Mouse (Mus musculus) brain, embryonic 18.5 days (tissue): ENCODE data around the gene Cers3.

ENCODE experiments used
- DNase-seq: peaks from one replicate; pipeline ENCODE4 v3.0.0-alpha.2; 2012; ENCODE audit warnings: low read depth, low spot score

Gene Cers3

GRCm38 (mm10) chr7:66840008-66840719 lies 96.9 kb downstream of the Cers3 start:
- no peak for DNase-seq

DNA sequence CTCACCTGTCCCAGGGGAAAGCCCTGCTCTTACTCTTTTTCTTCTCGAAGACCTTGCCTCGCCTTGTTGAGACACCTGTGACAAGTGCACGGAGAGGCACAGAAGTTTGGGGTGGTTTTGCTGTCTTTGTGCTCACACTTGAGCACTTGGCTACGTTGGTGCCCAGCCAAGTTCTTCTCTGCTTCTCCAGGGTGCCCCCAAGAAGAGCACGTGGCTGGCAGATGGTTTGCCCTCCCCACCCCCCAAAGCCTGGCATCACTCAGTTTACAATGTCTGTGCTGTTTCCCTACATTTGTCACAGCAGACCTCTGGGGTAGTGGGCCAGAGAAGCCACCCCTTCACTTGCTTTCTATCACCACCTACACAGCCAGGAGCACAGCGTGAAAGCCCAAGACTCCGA lies 97.9 kb downstream of the Cers3 start:
- no peak for DNase-seq

DNA sequence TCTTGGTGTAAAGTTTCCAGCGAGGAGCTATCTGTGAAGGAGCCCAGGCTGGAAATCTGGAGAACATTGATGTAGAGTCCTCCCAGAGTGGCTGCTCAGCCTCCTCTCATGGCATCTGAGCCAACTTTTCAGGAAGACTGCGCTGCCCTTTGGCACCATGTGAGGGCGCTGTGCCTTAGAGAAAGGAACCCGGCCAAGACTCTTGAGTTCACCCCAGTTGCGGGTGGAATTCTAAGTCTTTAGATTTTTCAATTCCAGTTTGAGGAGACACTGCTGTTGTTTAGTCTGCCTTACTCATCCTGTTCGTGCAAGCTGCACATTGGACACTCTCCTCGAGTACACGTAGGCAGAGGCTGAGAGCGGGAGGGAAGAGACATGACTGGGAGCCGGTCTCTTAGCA lies 98.7 kb downstream of the Cers3 start:
- DNase-seq, result no peak

DNA sequence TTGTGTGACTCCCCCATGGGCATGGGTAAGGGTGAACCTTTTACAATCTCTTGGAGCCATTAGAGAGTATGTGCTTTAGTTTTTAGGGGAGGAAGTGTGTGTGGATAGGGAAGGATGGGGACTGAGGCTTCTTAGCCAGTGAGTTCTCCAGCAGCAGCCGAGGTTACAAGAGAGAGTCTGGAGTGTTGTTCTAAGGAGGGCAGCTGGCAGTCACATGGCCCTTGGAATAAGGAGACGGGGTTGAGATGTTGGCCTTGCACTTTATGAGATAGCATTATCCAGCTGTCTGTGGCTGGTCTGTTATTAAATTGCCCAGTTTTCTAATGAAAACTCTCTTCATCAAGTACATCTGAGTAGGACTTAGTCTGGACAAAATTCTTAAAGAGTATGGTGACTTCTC lies 100.5 kb downstream of the Cers3 start:
- no peak for DNase-seq

GRCm38 (mm10) chr7:66846582-66846981 lies 103.3 kb downstream of the Cers3 start:
- DNase-seq, result no peak

DNA sequence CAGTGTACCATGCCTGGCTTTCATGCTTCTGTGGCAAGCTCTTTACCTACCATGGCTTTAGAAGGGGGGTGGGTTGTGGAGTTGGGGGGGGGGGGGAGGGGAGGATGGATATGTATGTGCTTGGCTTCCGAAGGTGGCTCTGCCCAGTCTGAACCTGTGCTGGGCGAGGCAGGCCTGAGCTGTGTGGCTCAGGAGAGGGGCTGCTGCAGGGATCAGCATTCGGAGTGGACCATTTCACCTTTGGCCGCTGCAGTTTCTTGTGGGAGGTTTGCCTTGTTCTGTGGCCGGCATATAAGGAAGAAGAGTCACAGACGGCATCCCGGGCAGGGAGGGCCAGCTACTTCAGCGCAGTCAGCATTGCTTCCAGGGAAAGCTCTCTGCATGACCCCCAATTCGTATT lies 104.0 kb downstream of the Cers3 start:
- no peak for DNase-seq

DNA sequence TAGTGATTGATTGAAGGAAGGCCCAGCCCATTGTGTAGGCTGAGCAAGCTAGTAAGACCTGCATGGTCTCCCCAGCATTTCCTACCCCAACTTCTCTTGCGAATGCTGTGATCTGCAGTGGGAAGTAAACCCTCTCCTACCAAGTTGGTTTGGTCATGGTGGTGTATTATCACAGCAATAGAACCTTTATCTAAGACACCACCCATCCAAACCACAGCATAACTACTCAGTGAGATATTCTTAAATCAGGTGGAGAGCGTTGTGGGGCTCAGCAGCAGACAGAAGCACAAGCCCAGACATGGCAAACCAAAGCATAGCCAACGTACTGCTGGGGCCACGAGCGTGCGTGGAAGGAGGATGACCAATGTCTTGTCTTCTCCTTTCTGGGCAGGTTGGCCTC lies 106.0 kb downstream of the Cers3 start:
- no peak for DNase-seq

GRCm38 (mm10) chr7:66852164-66852563 lies 108.9 kb downstream of the Cers3 start:
- no peak for DNase-seq

DNA sequence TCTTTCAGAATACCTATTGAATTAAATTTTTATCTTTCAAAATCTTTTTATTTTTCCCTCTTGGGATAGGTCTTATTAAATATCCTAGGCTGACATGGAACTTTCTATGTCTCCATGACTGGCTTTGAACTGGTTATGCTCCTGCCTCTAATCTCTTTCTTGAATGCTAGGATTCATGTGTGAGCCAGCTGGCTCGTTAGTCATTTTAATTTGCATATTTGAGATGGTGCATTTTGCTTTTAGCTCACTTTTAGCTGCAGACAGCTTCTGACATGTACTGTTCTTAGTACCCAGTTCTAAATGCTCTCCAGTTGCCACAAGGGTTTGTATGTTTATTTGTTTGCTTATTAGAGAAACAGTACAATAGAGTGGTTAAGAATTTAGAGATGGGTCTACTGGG lies 114.3 kb downstream of the Cers3 start:
- no peak for DNase-seq

DNA sequence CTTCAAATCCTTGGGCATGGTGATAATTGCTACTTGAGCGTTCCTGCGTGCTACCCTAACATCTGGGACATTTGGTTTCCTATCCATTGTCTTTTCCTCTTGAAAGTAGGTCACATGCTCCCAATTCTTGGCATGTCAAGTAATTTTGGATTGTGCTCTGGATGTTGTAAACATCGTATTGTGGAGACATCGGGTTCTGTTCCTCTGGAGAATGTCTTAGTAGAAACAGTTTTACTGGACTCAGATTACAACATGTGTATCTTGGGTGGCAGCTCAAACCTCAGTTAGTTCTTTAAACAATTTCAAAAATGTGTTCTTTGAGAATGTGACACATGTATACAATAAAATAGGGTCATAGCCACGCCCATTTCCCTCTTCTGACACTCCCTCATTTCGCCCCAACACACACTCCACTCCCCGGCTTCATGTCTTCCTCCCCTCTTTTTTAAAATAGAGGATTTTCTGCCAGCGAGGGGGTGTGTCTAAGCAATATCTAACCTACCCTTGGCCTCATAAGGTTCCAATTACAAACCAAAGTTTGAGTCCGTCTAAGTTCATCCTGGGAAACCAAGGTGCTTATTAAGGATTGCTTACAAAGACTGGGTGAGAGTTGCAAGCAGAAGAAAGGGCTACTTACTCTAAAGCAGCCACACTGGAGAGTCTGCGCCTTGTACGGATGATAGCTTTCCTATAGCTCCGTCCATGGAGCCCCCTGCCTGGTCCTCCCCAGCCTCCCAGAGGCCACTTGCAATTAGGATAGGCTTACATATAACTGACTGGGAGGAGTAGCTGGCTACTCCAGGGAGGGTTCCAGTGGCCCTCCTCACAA lies 115.2 kb downstream of the Cers3 start:
- DNase-seq, result no peak

GRCm38 (mm10) chr7:66859220-66859619 lies 115.9 kb downstream of the Cers3 start:
- DNase-seq, result no peak

DNA sequence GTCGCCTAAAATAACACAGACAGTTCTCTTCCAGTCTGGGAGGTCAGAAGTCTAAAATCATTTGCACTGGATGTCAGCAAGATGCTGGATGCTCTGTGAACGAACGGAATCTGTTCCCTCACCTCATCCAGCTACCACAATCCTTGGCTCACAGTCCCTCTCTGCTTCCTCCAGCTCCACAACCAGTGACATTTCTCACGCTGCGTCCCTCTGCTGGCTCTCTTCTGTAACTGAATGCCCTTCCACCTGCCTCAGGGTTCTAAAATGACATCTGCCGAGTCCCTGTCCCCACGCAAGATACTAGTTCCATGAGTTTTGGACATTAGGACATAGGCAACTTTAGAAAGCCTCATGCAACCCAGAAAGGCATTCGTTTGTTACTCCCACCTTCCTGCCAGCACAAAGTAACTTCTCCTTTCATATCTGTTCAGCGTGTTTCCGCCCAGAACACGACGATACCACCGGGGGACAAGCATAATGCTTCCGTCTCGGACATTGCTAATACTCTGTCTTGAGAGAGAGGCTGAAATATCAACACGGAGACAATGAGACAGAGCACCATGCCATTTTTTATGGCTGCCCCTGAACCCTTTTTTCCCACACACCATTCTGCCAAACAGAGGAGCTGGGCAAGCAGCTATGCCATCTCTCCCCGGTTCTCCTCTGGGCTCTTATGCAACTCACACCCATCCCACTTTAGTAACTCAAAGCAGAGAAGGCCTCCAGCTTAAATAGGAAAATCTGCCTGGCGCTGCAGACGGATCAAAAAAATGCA lies 123.8 kb downstream of the Cers3 start:
- no peak for DNase-seq

- peak; percentile 20 for DNase-seq
These were observed 124.6 kb downstream of the Cers3 start for GRCm38 (mm10) chr7:66867719-66868501.

DNA sequence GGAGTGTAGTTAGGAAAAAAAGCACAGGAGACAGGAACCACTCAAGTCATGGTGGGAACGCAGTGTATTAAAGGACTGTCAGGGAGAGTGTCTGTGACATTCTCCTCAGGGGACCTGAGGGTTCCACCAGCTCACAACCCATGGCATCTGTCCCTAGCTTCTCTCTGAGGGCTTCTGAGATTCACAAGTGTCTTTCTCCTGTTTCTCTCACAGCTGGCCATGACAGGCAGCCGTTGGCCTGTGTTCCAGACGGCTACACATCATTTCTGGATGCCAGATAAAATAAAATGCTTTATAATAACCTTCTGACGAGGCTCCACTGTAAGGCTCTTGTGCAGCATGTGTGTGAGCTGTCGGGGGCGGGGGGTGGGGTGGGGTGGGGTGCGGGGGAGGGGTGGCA lies 128.2 kb downstream of the Cers3 start:
- DNase-seq, result no peak

GRCm38 (mm10) chr7:66871940-66872511 lies 128.7 kb downstream of the Cers3 start:
- DNase-seq, result no peak

DNA sequence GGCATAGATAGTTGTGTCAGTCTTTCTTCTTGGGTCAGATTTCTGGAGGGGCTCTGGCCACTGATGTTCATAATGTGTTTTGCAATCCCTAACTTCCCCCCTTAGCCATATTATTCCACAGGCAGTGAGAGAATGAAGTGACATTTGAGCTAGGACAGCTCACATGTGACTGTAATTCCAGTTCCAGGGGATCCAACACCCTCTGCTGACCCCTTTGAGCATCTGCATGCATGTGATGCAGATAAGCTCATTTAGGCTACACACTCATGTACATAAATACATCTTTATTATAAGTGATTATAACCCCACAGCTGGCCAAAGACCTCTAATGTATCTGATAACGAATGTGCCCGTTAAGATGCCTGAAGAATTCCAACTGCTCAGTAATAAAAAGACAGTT lies 129.9 kb downstream of the Cers3 start:
- no peak for DNase-seq
